Mouse (Mus musculus): Measurements from ENCODE around the gene Ppp1cc.
A peak's percentile ranks its signal among the peaks of the same experiment; 100 is the strongest.

The Ppp1cc gene

DNA sequence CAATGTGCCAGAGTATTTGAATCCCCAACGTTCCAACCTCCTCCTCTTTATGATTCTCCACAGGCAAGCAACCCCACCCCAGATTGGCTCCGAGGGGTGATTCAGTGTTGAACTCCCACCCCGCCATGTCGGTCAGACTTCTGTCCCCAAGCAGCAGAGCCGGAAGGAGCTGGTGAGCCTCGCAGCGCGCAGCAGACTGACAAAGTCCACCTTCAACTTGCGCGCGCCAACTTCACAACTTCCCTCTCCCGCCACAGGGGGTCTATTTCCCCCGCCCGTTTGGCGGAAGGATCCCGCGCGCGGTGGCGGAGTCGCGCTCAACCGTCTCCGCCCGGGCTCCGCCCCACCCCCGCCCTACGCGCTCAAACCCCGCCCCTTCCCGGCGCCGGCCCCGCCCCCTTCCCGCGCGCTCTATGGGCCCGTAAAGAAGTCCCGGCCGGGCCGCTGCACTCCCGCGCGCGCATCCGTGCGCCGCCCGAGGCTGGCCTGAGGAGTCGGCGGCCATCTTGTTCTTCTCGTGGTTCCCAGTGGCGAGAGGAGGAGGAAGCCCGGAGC lies at the start of gene Ppp1cc:
Ppp1cc (plus strand) TSS at position 452 of the 555 bp plus-strand sequence.
- DNase-seq (ENCODE audit: low read depth), result peak; percentile 94

DNA sequence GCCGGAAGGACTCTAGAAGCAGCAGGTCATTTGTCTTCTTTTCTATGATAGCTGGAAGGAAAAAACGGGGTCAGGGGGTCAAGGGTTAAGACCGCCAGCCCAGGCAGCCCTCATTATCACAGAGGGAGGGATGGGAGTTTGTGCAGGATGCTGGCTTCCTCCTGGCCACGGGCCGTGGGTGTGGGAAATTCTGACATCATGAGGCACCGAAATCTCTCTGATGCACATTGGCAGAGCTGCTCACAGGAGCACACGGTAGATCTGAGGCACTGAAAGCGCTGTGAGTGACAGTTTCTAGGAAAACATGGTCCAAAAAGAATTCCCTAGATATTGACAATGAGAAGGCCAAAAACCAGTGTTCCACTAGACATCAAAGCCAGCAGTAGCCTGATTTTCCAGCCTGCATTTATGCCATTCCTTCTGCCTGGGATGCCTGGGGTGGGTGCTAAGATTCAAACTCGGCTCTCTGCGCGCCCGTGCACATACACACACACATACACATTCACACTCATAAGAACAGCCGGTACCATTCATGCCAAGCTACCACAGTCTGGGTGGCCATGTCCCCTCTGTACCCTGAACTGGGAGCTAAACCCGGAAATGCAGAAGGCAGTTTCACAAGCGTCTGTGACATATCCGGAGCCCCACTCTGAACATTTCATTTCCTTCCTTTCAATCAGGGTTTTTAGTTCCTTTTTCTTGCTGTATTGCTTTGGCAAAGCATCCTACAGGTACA lies 48.6 kb upstream of the Ppp1cc start:
- DNase-seq (ENCODE audit: low read depth), result no peak

DNA sequence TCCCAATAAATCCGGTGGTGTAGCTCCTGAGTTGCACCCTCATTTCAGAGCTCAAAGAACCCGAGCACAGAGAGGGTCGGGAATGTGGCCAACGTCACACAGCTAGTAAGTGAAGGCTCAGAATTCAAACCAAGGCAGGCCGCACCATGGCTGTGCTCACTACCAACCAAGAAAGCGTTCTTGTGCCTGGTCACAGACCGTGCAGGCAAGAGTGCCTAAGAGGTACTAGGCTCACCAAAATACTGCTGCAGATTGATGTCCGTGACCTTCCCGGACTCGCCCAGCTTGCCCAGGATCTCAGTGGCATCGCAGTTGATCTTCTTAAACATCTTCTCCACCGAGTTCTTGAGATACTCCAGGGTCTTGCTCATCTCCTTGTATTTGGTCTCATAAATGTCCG lies 47.5 kb upstream of the Ppp1cc start:
- DNase-seq (ENCODE audit: low read depth), result no peak

DNA sequence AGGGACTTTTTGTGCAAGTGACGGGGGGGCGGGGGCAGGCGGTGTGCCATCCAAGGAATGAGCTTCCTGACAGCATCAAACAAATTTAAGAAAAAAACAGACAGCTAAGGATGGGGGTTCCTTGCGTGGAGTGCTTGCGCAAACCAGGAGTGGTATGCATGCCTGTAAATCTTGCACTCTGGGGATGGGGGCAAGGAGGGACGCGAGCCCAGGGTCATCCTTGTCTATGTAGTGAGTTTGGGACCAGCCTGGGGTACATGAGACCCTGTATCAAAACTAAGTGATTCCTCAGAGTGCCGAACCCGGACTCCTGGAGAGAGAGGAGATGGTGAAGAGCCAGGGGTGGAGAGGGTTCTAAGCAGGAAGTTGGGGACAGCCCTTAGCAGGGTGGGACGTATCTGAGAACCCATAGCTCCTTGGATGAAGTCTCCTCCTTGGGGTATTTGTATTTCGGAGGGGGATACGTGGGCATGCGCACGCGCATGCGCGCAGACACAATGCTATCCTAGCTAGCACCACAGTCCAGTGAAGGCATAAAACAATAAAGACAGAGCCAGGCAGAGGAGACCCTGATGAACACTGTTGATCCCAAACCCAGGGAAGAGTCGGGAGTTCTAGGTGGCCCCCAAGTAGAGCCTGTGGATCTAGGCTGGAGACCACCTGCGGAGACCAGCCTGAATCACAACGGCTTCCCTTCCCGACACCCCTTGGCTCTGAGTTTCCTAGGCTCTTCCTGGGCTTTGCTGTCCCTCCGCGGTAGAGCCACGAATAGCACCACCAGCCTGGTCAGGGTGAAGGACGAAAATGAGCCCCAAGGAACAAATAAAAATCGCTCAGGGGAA lies 46.8 kb upstream of the Ppp1cc start:
- no peak for DNase-seq (ENCODE audit: low read depth)

DNA sequence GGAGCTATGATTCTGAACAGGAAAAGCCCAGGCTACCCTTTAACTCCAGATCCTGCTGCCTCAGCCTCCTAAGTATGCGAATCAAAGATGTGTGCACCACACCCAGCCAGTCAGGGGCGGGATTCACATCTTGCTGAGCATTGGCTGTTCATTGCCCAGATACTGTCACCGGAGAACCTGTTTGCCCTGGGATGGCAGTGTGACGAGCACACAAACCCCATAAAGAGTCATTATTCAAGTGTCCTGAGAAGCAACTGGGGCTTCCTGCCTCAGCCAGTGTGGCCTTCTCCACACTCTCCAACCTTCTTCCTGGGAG lies 46.2 kb upstream of the Ppp1cc start:
- DNase-seq (ENCODE audit: low read depth), result no peak

DNA sequence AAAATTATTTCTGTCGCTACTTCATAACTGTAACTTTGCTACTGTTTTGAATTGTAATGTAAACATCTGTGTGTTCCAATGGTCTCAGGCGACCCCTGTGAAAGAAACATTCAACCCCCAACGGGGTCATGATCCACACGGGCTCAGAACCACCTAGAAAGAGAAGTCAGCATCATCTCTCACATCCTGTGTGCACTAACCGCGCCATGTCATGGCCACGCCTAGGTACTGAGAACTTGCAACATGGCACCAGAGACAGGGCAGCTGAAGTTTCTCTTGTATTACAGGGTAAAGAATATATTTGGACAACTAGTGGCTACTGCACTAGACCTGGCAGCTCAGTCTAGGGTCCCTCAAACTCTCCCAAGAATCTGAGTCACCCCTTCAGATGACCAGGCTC lies 44.6 kb upstream of the Ppp1cc start:
- DNase-seq (ENCODE audit: low read depth), result no peak

DNA sequence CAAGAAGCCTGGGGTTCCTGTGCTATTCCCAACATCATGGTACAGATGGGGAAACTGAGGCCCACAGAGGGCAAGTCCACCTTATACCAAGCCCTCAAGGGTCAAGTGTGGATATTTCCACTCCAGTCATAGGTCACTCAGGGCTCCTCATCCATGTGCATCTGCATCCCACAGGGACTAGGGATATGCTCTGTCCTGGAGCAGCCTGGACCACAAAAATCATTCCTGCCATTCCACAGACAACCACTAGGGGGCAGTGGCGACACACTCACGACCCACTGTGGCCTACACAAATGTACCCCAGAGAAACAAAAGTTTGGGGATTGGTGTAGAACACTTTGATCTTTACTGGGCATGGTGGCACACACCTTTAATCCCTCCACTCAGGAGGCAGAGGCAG lies 43.9 kb upstream of the Ppp1cc start:
- DNase-seq (ENCODE audit: low read depth), result peak; percentile 82

DNA sequence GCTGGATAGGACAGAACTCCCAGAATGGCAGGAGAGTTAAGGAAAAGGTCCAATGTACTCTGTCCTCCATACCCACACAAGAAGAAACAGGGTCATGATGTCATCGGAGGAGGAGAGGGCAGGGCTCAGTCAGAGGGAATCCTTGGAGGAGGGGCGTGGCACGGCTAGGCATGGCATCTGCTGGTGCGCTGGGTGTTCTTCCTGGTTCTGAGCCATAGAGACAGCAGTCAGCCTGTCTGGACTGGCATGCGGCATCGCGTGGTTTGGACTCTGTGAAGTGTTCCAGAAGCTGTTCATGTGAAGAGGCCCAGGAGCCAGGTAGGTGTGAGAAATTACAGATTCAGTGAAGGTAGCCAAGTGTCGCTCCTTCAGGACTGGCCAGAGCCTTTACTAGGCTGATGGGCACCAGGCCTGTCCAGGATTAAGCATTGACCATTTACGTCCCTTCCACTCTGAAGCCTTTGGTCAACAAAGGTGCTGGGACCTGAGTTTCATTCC lies 42.8 kb upstream of the Ppp1cc start:
- no peak for DNase-seq (ENCODE audit: low read depth)

DNA sequence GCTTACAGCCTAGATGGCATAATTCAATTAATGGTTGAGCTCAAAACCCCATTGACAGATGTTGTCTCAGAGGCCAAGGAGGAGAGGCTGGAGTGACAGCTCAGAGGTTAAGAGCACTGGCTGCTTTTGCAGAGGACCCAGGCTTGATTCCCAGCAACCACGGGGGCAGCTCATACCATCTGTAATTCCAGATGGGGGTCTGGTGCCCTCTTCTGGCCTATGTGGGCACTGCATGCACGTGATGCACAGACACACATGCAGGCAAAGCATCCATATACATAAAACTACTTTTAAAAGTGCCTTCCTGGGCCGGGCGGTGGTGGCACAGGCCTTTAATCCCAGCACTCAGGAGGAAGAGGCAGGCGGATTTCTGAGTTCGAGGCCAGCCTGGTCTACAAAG lies 41.8 kb upstream of the Ppp1cc start:
- DNase-seq (ENCODE audit: low read depth), result peak; percentile 55

DNA sequence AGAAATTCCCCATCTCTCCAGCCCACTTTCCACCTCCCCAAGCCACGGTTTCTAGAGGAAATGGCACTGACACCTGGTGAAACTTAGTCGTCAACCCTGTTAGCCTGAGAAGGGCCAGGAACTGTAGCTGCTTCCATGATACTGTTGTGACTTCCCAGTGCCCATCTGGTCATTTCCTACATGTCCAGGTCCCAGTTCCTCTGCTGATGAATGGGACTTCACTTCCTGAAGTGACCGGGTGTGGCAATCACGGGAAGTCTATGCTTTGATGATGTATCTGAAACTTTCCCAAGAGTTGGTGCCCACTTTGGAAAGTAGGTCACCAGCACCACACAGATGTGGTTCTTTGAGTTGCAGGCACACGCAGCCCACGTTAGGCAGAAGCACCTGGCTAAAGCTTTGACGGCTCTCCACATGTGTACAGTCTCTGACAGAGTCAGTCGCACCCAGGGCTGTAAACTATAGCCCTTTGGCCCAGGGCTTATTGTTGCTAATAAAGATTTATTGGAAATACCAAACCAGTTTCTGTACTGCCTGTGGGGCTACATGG lies 32.8 kb upstream of the Ppp1cc start:
- no peak for DNase-seq (ENCODE audit: low read depth)

DNA sequence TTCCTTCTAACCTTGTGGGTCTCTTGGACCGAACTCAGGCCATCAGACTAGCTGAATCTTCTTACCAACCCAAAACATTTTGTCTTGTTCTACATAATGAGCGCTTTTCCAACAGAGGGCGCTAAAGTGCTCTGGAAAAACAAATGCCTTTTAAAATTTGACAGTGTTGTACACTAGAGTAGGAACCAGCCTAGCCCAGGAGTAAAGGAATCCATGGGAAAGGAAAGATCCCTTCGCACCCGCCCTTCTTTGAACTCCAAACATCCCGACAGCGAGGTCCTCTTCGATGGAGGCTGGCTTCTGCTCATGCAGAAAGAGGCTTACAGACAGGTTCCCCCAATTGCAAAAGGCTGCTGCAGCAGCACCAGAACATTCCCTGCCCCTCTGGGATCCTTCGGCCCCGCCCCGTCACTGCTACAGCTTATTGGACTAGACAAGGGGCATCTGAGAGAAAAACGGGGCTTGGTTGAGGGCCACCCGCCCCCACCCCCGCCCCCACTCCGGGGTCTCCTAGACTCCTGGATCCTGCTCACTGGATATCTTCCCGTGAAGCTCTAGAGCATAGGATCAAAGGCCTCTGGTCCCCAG lies 28.9 kb upstream of the Ppp1cc start:
- peak; percentile 89 for DNase-seq (ENCODE audit: low read depth)

DNA sequence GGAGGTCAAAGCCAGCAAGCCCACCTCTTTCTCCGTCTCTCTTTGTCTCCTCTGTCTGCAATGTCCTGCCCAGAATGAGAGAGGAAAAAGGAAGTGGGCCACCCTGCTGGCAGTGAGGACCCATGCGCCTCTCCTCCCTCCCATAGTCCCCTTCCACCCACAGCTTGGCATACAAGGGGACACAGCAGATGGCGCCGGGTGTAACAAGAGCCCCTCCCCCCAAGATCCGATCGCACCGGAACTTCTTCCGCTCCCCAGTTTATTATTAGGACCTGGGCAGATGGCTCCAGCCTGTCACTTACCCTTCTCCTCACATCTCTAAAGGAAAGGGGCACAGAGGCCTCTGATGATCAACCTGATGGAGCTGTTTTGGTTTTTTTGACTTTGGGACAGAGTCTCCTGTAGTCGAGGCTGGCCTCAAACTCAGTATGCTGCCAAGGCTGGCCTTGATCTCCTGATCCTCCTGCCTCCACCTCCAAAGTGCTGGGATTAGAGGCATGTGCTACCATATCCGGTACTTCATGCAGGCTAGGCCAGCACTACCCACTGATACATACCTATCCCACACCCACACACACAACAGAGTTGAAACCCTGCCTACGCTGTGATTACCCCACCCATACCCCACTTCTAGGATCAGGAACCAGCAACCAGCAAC lies 27.6 kb upstream of the Ppp1cc start:
- peak; percentile 33 for DNase-seq (ENCODE audit: low read depth)

DNA sequence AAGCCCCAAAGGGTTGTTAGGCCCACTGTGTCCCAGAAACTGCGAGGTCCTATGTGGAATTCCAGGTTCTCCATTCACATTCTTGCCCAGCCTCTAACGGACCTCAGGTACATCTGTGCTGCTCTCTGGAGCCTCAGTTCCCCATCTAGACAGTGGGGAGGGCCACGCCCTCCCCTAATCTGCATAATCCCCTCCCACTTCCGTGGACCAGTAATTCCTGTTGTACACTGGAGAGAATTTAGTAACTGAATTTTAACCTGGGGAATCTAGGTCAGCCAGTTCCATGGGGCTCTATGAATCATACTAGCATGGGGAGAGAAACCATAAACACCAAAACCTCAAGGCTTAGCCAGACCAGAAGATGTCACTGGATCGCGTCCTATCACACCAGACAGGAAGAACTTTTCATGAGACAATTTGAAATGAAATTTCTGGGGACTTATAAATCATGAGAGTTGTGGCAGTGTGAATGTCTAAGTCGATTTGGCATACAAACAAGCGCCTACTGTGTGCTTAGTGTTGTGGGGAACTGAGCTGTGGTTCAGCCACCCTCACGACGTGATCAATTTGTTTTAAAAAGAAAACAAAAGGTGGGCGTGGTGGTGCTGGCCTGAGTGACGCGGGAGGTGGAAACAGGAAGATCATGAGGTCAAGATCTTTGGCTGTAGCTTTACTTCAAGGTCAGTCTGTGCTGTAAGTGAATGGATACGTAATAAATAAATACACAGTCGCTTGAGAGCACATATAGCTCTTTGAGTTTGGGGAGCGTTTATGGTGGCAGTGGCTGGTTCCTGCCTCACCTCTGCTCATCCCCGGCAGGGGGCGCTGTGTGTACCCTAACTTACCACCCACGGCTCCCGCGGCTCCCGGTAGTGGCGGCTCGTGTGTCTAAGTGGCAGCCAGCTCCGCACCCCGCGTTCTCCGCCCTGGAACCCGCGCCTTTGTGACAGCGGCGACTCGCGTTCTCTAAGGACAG lies 26.7 kb upstream of the Ppp1cc start:
- DNase-seq (ENCODE audit: low read depth), result peak; percentile 95

DNA sequence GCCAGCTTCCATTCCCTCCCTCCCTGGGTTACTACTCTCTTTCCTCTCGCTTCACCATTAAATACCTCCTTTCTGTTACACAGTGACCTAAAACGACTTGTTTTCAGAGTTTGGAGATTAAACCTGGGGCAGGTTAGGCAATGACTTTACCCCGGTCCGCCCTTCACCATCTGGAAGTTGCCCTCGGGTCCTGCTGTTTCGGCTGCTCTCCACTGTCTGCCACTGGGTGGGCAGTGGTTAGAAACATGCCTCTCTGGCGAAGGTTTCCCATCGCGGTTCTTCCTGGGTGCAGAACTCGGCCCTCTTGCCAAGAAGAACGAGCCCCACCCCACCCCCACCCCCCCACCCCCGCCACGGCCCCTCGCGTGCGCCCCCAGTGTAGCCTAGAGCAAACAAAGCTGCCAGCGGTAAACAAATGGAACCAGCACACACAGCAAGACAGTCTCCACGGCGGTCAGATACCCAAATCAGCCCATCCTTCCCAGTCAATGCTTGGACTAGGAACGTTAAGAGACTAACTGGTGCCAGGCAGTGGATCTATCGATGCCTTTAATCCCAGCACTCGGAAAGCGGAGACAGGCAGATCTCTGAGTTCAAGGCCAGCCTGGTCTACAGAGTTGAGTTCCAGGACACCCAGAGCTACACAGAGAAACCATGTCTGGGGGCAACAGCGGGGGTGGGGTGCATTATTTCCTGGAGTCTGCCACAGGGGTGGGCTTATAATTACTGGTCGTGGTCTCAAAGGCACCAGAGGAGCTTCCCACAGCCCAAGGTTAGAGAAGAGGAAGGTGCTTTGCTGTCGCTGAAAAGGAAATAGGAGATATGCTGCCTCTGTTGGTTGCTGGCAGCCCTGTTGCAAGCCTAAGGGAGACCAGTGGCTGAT lies 25.7 kb upstream of the Ppp1cc start:
- DNase-seq (ENCODE audit: low read depth), result no peak

DNA sequence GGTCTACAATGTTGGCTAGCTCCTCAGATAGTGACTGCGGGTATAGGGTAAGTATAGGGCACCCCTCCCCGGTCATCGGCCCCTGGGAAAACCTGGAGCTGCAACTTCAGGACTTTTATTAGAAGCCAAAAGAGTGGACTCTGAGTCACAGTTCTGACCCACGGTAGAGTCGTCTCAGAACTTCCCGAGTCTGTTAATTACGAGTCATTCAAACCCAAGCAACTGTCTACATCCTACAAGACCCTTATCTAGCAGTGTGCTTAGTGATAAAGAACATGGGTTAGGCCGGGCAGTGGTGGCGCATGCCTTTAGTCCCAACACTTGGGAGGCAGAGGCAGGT lies 25.1 kb upstream of the Ppp1cc start:
- DNase-seq (ENCODE audit: low read depth), result no peak

DNA sequence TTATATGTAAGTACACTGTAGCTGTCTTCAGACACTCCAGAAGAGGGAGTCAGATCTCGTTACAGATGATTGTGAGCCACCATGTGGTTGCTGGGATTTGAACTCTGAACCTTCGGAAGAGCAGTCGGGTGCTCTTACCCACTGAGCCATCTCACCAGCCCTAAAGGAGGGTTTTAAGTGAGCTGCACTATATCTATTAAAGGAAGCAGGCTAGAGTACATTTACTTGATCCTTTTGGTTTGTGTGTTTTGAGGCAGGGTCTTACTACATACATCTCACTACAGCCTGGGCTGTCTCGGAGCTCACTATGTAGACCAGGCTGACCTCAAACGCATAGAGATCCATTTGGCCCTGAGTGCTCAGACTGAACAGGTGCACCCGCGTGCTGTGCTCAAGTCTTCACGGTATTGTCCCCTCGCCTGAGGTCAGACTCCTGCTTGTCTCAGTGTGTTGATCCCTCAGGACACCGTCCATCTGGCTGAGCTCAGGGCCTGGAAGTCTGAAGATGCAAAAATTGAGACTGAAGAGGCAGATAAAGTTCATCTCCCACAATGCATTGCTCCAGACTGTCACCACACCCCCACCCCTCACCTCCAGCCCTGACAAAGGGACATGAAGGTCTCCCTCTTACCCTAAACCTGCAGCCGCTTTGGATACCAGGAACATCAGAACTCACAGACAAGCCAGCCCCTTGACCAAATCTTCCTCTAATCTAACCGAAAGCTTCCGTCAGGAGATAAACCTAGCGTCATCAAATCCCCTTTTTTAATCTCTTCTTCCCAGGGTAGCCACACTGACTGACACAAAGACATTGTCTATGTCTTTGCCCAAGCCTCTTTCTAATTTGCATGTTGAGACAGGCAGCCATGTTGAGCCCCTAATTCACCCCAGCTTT lies 23.4 kb upstream of the Ppp1cc start:
- no peak for DNase-seq (ENCODE audit: low read depth)

DNA sequence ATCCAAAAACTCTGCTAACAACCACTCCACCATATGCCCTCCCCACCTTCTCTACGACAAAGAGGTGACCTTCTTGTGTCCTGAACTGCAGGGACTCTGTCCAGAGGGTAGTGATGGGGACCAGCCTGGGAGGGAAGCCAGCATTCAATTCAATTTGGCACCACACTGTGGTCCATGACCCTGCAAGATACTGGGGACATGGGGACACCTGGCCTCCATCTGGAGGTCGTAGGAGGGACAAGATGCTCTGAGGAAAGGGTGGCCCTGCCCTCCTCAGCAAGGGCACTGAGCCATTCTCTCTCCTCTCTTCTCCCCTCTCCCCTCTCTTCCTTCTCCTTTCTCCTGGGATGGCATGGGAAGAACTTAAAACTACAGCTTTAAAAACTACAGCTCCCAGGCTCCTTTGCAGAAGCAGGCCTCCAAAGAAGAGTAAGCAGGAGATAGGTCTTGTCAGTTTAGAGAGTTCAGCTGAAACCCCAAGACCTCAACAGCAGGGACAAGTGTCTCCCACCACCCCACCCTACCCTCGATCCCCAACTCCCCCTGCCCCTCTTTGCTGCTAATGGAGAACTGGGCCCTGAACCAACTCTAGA lies 22.7 kb upstream of the Ppp1cc start:
- no peak for DNase-seq (ENCODE audit: low read depth)
